Mouse (Mus musculus): Measurements from ENCODE around the gene Bcl2.
"Not testable (repeated sequence)": the region's sequence is repeated elsewhere in the genome, so short reads cannot be mapped to it uniquely, and the experiment has no call there.

Gene Bcl2

GRCm38 (mm10) chr1:106549025-106549424 lies 165.0 kb downstream of the Bcl2 start:
- DNase-seq: no peak

- DNase-seq: peak; percentile 17
Measured at GRCm38 (mm10) chr1:106544817-106545612, 169.1 kb downstream of the Bcl2 start.

- DNase-seq: no peak
Measured at GRCm38 (mm10) chr1:106542731-106543130, 171.3 kb downstream of the Bcl2 start.

- DNase-seq: no peak
Measured at GRCm38 (mm10) chr1:106541851-106542250, 172.2 kb downstream of the Bcl2 start.

DNA sequence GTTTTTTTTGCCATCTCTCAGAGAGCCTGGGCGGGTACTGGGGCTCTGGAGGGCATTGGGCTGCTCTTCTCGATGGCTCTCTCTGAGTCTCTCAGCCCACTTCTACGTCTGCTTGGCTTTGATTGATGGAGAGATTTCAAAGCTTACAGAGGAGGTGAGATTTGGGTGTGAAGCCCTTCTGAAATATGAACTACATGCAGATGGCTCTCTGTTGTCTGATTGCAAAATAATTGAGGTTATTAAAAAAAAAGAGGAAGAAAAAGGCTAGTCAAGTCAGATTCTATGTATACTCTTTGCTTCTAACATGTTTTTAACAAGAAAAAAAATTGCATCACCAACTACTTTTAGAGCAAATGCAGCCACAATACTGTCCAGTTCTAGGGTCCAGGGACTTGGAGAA lies 173.9 kb downstream of the Bcl2 start:
- no peak for DNase-seq

DNA sequence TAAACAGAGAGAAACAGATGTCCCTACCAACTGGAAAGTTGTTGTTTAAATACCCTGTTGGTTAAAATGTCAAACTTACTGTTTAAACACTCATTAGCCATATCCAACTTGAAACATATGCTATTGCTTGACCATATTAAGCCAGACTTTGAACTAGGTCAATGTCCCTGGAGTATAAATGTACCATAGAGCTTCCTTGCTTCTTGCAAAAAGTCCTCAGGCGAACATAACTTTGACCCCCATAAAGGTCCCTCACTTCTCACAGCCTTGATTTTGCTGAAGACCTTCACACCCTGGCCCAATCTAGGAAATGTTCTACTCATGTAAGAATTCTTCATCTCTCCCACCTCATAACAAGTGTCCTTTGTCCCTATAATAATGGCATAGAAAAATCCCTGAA lies 175.0 kb downstream of the Bcl2 start:
- DNase-seq: no peak

DNA sequence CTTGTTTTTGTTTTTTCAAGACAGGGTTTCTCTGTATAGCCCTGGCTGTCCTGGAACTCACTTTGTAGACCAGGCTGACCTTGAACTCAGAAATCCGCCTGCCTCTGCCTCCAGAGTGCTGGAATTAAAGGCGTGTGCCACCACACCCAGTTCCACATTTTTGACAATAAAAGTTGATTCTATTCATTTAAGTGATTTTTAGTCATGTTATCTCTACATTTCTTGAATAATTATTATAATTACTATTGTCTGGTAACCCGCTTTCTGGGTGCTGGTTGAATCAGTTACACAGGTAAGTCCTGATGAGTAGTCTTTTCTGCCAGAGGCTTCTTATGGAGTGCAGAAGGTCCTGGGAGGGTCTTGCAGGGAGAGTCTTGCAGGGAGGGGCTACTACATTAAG lies 179.2 kb downstream of the Bcl2 start:
- DNase-seq: not testable (repeated sequence)

DNA sequence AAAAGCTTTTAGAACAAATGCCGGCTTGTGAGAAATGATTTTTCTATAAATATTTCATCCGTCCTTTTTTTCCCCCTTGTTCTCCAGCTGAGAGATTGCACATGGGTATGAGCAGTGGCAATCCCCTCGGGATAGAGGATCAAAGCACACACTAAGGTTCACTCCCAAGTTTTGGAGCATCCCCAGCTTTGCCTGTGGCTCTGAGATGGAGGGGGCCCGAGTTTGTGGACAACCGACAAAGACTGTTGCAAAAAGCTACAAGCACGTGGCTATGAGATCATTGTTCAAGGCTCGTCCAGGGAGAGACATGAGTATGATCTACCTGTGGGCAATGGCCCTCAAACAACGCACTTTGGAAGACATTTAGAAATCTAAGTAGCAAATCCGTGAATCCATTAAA lies 184.5 kb downstream of the Bcl2 start:
- DNase-seq: no peak

GRCm38 (mm10) chr1:106527537-106527936 lies 186.5 kb downstream of the Bcl2 start:
- no peak for DNase-seq

DNA sequence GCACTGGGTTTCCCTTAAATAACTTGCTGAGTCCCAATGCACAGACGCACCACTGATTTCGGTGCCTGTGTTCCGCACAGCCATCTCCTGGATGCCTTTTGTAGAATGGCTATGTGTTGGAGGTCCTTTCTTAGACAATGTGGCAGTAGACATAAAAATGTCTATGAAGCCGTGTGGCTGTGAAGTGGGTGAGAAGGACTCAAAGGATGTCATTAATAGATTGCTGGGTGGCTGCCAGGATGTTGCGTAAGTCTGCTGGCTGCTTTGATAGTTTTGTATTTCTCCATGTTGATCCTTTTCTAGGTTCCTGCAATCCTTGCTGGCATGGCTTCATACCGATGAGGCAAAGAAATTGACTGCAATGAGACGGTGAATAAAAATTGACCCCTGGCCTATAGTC lies 187.3 kb downstream of the Bcl2 start:
- peak; percentile 44 for DNase-seq

- DNase-seq: no peak
Measured at GRCm38 (mm10) chr1:106526112-106526511, 188.0 kb downstream of the Bcl2 start.

DNA sequence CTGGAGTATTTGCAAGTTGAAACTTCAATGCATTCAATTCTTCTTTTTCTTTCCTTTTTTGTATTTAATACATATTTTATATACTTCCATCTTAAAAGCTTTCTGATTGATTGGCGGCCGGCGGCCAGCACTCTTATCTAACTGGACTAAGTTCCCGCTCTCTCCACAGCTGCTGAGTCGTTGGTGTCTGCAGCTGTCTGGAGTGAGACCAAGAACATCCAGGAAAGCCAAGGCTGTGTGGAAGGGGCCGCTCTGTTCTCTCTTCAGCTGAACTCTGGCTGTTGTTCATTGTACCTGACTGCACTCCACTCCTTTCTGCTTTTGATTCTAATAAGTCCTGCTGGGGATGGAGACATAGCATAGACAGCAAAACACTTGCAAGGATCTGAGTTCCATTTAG lies 190.3 kb downstream of the Bcl2 start:
- no peak for DNase-seq

GRCm38 (mm10) chr1:106523009-106523408 lies 191.1 kb downstream of the Bcl2 start:
- DNase-seq: no peak

DNA sequence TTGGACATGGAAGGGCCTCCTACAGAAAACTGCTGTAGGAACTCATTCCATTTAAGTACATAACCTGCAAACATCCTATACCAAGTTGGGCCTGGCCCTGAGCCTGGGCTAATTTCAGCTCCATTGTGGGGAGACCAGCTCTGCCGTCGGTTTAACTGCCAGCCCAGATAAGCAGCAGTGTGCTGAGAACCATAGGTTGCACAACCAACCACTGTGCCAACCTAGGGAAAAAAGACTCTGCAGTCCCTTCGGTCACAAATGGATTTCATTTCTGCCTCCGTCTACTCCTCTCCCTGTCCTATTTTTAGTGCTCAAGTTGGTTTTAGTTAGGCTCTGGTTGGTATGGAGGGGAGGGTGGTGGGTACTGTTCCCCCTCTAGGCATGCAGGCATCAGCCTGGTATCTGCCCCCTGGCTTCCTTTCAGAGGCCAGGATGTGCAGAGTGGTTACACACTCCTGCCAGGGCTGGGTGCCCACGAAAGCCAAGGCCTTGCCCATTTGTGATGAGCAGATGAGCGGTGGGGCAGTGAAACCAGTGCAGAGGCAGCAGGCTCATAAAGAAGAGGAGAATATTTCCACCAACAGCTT lies 196.4 kb downstream of the Bcl2 start:
- no peak for DNase-seq

- DNase-seq: no peak
Measured at GRCm38 (mm10) chr1:106517099-106517498, 197.0 kb downstream of the Bcl2 start.

DNA sequence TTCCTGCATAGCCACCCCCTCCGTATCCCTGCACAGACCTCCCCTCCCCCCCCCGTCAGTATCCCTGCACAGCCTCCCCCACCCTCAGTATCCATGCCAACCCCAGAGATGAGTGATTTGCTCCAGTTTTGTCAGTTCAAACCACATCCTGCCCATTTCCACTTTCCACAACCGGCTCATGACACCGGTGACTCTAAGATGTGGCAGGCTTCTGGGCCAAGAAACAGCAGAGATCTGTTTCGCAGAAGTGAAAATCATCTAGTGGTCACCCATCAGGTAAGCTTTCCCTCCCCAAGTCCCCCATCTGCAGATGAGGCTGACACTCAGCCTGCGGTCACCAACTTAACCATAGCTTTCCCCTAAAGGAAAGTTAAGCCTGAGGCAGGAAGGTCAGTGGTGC lies 198.5 kb downstream of the Bcl2 start:
- no peak for DNase-seq

DNA sequence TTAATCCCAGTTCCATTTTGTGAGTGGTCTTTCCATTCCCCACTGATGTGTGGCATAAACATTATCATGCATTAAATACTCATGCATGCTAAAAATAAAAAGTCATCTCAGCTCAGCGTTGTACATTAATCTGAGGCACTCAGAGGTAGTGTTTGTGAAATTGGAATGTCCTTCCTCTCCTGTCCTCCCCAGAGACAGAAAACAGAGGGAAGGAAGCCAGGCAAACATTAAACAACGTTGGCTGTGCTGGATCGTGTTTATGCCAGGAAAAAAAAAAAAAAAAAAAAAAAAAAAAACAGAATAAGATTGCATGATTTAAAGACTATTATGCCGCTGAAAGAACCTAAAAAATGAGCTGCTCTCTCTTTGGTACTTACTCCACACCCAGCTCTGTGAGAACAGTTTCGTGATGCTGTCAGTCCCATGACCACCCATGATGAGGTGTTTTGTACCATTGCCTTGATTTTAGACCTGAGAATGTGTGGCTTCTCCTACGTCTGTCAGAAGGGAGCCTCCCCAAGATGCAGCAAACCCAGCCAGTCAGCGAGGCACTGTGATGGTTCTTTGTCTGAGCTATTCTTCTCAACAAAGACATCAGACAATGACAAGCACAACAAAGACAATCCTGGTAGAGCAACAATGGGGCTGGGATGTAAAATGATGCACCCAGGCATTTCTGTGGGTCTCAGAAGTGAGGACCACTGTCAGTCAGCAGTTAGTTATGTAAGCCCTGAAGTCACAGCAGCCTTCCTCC lies 200.0 kb downstream of the Bcl2 start:
- no peak for DNase-seq

DNA sequence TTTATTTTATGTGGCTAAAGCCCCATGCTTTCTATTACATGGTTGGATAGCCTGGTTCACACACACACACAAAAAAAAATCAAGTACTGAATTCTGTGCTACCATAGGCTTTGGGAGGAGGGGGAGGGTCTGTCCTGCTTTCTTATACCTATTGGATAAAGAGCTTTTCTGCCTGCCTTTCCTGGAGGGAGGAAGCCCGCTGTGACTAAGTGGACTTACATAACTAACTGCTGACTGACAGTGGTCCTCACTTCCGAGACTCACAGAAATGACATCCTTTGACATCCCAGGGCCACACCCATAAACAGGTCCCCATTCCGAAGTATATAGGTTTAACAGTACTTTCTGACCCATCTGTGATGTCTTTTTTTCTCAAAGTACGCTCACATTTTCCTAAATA lies 200.6 kb downstream of the Bcl2 start:
- no peak for DNase-seq

GRCm38 (mm10) chr1:106511593-106511992 lies 202.5 kb downstream of the Bcl2 start:
- peak; percentile 45 for DNase-seq

GRCm38 (mm10) chr1:106507556-106507955 lies 206.5 kb downstream of the Bcl2 start:
- no peak for DNase-seq

DNA sequence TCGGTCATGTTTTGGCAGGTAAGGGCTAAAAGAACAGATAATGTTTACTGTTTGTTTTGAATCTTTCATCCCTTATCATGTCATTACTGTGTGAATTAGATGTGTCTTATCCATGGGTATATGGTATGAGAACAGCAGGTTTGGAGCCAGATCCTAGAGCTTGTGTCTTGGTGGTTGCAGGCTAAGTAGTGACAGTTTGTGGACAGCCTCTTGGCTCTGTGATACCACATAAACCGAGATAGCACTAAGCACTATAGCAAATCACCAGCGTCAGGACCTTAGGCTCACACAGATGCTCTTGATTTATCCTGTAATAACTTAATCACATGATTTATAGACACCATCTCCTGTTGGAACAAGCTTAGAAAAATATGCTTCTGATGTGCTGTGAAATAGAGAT lies 210.2 kb downstream of the Bcl2 start:
- no peak for DNase-seq

DNA sequence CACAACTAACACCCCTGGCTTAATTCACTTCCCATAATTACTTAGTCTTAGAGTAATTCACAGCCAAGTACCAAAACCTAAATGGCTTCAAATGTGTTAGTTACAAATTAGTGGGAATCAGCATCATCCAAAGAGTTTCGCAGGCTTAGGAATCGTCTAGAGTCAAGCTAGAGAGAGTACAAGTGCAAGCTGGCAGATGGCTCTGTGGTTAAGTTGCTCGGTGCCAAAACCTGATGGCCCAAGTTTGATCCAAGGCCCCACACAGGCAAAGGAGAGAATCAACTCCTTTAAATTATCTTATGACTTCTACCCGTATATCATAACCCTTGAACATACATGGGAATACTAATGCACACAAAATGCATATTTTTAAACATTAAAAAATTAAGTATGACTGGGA lies 210.7 kb downstream of the Bcl2 start:
- no peak for DNase-seq

DNA sequence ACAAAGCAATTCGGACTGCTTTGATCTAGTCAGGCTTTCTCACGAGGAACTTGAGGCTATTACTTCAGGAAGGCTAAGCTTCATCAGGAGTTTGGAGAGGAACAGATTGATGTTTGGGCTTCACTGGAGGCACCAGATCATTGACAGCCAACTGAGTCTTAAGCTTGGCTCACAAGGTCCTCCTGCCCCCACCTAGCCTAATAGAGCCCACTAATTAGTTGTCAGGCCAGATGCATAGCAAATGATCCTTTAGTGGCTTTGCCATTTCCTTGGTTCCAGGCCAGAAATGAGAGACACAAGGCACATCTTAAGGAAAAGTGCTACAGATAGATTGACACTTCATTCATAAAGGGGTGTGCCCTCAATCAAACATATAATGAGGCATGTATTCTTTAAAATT lies 216.1 kb downstream of the Bcl2 start:
- no peak for DNase-seq
